In genomic region chr2:31106621-31107320, GRCm38 (mm10) we compare ENCODE assay signal across 8 mouse cellular contexts. TPM values are rescaled to one million over a fixed set of nuclear protein-coding genes. Genes with fewer than 3 reads are reported as not detected.
DNase-seq lines count a peak whose midpoint lies in the region; ATAC-seq and TF ChIP-seq lines count a peak whose summit lies in the region.

No protein-coding gene starts in this region.

- ATAC-seq in neural tube, embryonic 11.5 days (ENCODE audit: insufficient read depth, low FRiP score, low TSS enrichment): no peak
- peak; percentile 54; the same call in 1 of the 2 replicates for ATAC-seq in stomach, embryonic 14.5 days (ENCODE audit: insufficient number of reproducible peaks, insufficient read depth, low FRiP score, low read depth)

- intact Hi-C loops in heart, postnatal 25 days (cut with DNase I): no loop called here
- intact Hi-C loops in left cerebral cortex, postnatal 14 days (cut with DNase I): no loop called here

- TF ChIP-seq CTCF in cortical plate, adult 2 months (IDR thresholded peaks at IDR 0.05; ENCODE audit: extremely low read depth, insufficient read depth, low read length): no peak

- no peaks in the 10 kb centered on the region for H3K36me3 ChIP-seq in neural tube, embryonic 11.5 days (ENCODE audit: control insufficient read depth, insufficient read depth, low read length)
- H3K36me3 ChIP-seq in stomach, embryonic 14.5 days (ENCODE audit: control insufficient read depth, insufficient read depth, low read length): no peaks in the 10 kb centered on the region

- no peak for TF ChIP-seq POLR2A in cortical plate, adult 2 months (IDR thresholded peaks at IDR 0.05; ENCODE audit: extremely low read depth, insufficient read depth, low read length)

- no peak overlapping the region for H3K9ac ChIP-seq in neural tube, embryonic 11.5 days (ENCODE audit: low read length)
- H3K9ac ChIP-seq in stomach, embryonic 14.5 days (replicated peaks; ENCODE audit: low read depth, low read length): no peak overlapping the region

- H3K4me3 ChIP-seq in neural tube, embryonic 11.5 days (ENCODE audit: low read depth, low read length): no peak overlapping the region
- H3K4me3 ChIP-seq in cortical plate, adult 2 months (ENCODE audit: insufficient read depth, low read length): no peak overlapping the region
- no peak overlapping the region for H3K4me3 ChIP-seq in stomach, embryonic 14.5 days (ENCODE audit: low read depth, low read length)

- H3K4me2 ChIP-seq in neural tube, embryonic 11.5 days (ENCODE audit: low read depth): no peak overlapping the region
- no peak overlapping the region; the same call in 1 of the 2 replicates for H3K4me2 ChIP-seq in stomach, embryonic 14.5 days (replicated peaks; ENCODE audit: low read depth, low read length)

- 0 out of 2 replicates have a peak overlapping the region, but pooled peaks have one; percentile 17 for H3K27ac ChIP-seq in neural tube, embryonic 11.5 days (ENCODE audit: low read depth, low read length)
- H3K27ac ChIP-seq in cortical plate, adult 2 months (ENCODE audit: insufficient read depth, low read length): peak overlapping the region; percentile 42; the same call in 1 of the 2 replicates
- H3K27ac ChIP-seq in stomach, embryonic 14.5 days (ENCODE audit: low read length): peak overlapping the region; percentile 64

- 58% methylated on average over 11 of the region's 11 CpGs for WGBS in neural tube, embryonic 11.5 days
- whole genome bisulfite sequencing in stomach, embryonic 14.5 days: 28% methylated on average over 11 of the region's 11 CpGs

- H3K9me3 ChIP-seq in neural tube, embryonic 11.5 days (ENCODE audit: control insufficient read depth, low read length): no peaks in the 10 kb centered on the region
- no peaks in the 10 kb centered on the region for H3K9me3 ChIP-seq in stomach, embryonic 14.5 days (ENCODE audit: control insufficient read depth, low read depth, low read length)

- no peak for DNase-seq in neural tube, embryonic 11.5 days (ENCODE audit: low spot score)
- DNase-seq in neural tube, embryonic 10.5 days (ENCODE audit: extremely low spot score, low spot score): no peak
- peak; percentile 31 for DNase-seq in heart, postnatal 25 days (ENCODE audit: low spot score)
- peak; percentile 42 to 64 for DNase-seq in kidney, postnatal 4 days
- DNase-seq in right cerebral cortex, postnatal 36 days (ENCODE audit: low spot score in 2 of 2): no peak
- DNase-seq in left cerebral cortex, postnatal 14 days (ENCODE audit: low spot score in 2 of 2): no peak

- H3K4me1 ChIP-seq in neural tube, embryonic 11.5 days (ENCODE audit: control insufficient read depth, insufficient read depth, low read length): peaks cover 2% of the 10 kb centered on the region; the same call in 1 of the 2 replicates
- H3K4me1 ChIP-seq in cortical plate, adult 2 months (ENCODE audit: control insufficient read depth, insufficient read depth, low read length): peaks cover 13% of the 10 kb centered on the region
- H3K4me1 ChIP-seq in stomach, embryonic 14.5 days (ENCODE audit: control insufficient read depth, insufficient read depth, low read length): peaks cover 27% of the 10 kb centered on the region

- H3K27me3 ChIP-seq in neural tube, embryonic 11.5 days (ENCODE audit: control insufficient read depth, insufficient read depth, low read length): no peaks in the 10 kb centered on the region
- H3K27me3 ChIP-seq in stomach, embryonic 14.5 days (ENCODE audit: control insufficient read depth, insufficient read depth, low read length): no peaks in the 10 kb centered on the region

RNA-seq across cellular contexts. Expression of gene Fnbp1, which starts 35.0 kb away (rescaled TPM):
- polyA plus RNA-seq in neural tube, embryonic 11.5 days (2014; fragmentation: Nextera tagmentation; extraction: Ambion mirVana): 15.4 and 17.6 TPM in 2 replicates
- 125 and 126 TPM in 2 replicates for polyA plus RNA-seq in cortical plate, adult 2 months (2012; rRNA removed)
- 10 to 100 TPM; 50.0 to 53.4 TPM for total RNA-seq in heart, postnatal 25 days (2021)
- polyA plus RNA-seq in stomach, embryonic 14.5 days (2014; fragmentation: Nextera tagmentation; extraction: Ambion mirVana): 36.5 and 39.2 TPM in 2 replicates
- 10 to 100 TPM; 73.0 to 74.2 TPM for total RNA-seq in left cerebral cortex, postnatal 14 days (2021)

RNA-seq across cellular contexts. Expression of gene Gpr107, which starts 45.3 kb away (rescaled TPM):
- 28.0 and 28.4 TPM in 2 replicates for polyA plus RNA-seq in neural tube, embryonic 11.5 days (2014; fragmentation: Nextera tagmentation; extraction: Ambion mirVana)
- polyA plus RNA-seq in cortical plate, adult 2 months (2012; rRNA removed): 26.8 and 28.2 TPM in 2 replicates
- 10 to 100 TPM; 33.1 to 35.1 TPM for total RNA-seq in heart, postnatal 25 days (2021)
- polyA plus RNA-seq in stomach, embryonic 14.5 days (2014; fragmentation: Nextera tagmentation; extraction: Ambion mirVana): 33.5 and 39.8 TPM in 2 replicates
- total RNA-seq in left cerebral cortex, postnatal 14 days (2021): 10 to 100 TPM; 51.1 to 52.3 TPM

Comparison
In these comparisons a context has a peak if more than half of its experiments do, and no peak if none do; other contexts are left out.
1. DNase-seq: peak in heart, postnatal 25 days (single experiment) and kidney, postnatal 4 days (2 of 2); none in neural tube, embryonic 11.5 days (single experiment), neural tube, embryonic 10.5 days (single experiment), right cerebral cortex, postnatal 36 days (0 of 2) and left cerebral cortex, postnatal 14 days (0 of 2).
2. Peak in every context shown above with its lines, with median percentiles within 50 percentile points of each other: H3K27ac ChIP-seq.